Mouse (Mus musculus) forebrain, embryonic 11.5 days (tissue): ENCODE data around the gene Rnf214. TPM values are rescaled to one million over a fixed set of nuclear protein-coding genes. Genes with fewer than 3 reads are reported as not detected.

Experiments used
- ATAC-seq: fragments of 200-750 bp; cut with Nextera tagmentation; replicated peaks from 2 replicates; pipeline ENCODE4 v1.8.0; 2017; ENCODE audit warnings: moderate TSS enrichment; ENCODE audit not compliant: low FRiP score
- DNase-seq: peaks from one replicate; pipeline ENCODE4 v3.0.0-alpha.2; 2017; ENCODE audit warnings: low spot score
- H3K27ac ChIP-seq: fragments of 300-500 bp; sonication (generic); 2 replicates; pipeline ENCODE4 v1.5.1; 2014; ENCODE audit warnings: low read depth, low read length
- H3K27me3 ChIP-seq: fragments of 300-500 bp; sonication (generic); 2 replicates; pipeline ENCODE4 v1.6.1; 2014; ENCODE audit warnings: mild to moderate bottlenecking, low read length, mixed read lengths; ENCODE audit not compliant: control insufficient read depth, insufficient read depth
- H3K36me3 ChIP-seq: fragments of 300-500 bp; sonication (generic); 2 replicates; pipeline ENCODE4 v1.6.1; 2014; ENCODE audit warnings: mild to moderate bottlenecking, low read length, moderate library complexity, mixed read lengths; ENCODE audit not compliant: control insufficient read depth, insufficient read depth
- H3K4me1 ChIP-seq: fragments of 300-500 bp; sonication (generic); replicated peaks from 2 replicates; pipeline ENCODE4 v1.6.1; 2014; ENCODE audit warnings: low read length, mixed read lengths; ENCODE audit not compliant: control insufficient read depth, insufficient read depth
- H3K4me2 ChIP-seq: fragments of 300-500 bp; sonication (generic); 2 replicates; pipeline ENCODE4 v1.6.1; 2014; ENCODE audit warnings: low read depth, mild to moderate bottlenecking, low read length, moderate library complexity, mixed read lengths; ENCODE audit not compliant: severe bottlenecking
- H3K4me3 ChIP-seq: fragments of 300-500 bp; sonication (generic); 2 replicates; pipeline ENCODE4 v1.5.1; 2014; ENCODE audit warnings: low read depth, low read length
- H3K9ac ChIP-seq: fragments of 300-500 bp; sonication (generic); 2 replicates; pipeline ENCODE4 v1.6.1; 2014; ENCODE audit warnings: low read length
- H3K9me3 ChIP-seq: fragments of 300-500 bp; sonication (generic); 2 replicates; pipeline ENCODE4 v1.6.1; 2016; ENCODE audit warnings: low read length, mixed read lengths; ENCODE audit not compliant: control insufficient read depth
- WGBS: fragments of 180-500 bp; shearing (Covaris S2); extraction: QIAGEN DNeasy Blood & Tissue Kit; methylation state at CpG from one replicate; pipeline ENCODE4 v1.1.7; 2014; 5-methylcytosine and 5-hydroxymethylcytosine counted together
- microRNA-seq: library from miRNA; unstranded; fragments of <30 nt; microRNA quantifications from one replicate; pipeline ENCODE4, GENCODE M21; 2016; ENCODE audit not compliant: insufficient number of aligned reads
- polyA plus RNA-seq: library from polyadenylated mRNA; unstranded; fragments of >200 nt; fragmentation: Nextera tagmentation; extraction: Ambion mirVana; gene quantifications from 2 replicates; pipeline ENCODE4 v1.2.1, GENCODE M21; 2014

Gene Rnf214
- polyA plus RNA-seq, 1 experiment from 2014 or later: 90.6 TPM

GRCm38 (mm10) chr9:45827663-45828290 is 78.9 kb downstream of the Rnf214 start:
- Histone ChIP-seq H3K4me2 (peak overlapping the region; percentile 81), H3K27ac (peak overlapping the region; percentile 12; the same call in 1 of the 2 replicates), H3K9ac (peak overlapping the region; percentile 76), H3K4me1 (peaks cover 5% of the 10 kb centered on the region), H3K4me3 (peak overlapping the region; percentile 78), H3K27me3 (no peaks in the 10 kb centered on the region), H3K9me3 (no peaks in the 10 kb centered on the region), H3K36me3 (no peaks in the 10 kb centered on the region)
- no peak for DNase-seq
- ATAC-seq: peak; percentile 43
- WGBS: 6% methylated on average over 20 of the region's 23 CpGs

- DNase-seq (no peak), ATAC-seq (no peak)
- WGBS: 87% methylated on average over 9 of the region's 9 CpGs
- Histone ChIP-seq H3K27me3 (no peaks in the 10 kb centered on the region), H3K36me3 (no peaks in the 10 kb centered on the region; the same call in 1 of the 2 replicates), H3K27ac (no peak overlapping the region), H3K9me3 (no peaks in the 10 kb centered on the region), H3K4me1 (no peaks in the 10 kb centered on the region), H3K4me2 (no peak overlapping the region), H3K4me3 (no peak overlapping the region), H3K9ac (no peak overlapping the region)
Measured at GRCm38 (mm10) chr9:45818406-45819011, 88.2 kb downstream of the Rnf214 start.

GRCm38 (mm10) chr9:45815525-45815924 is 91.2 kb downstream of the Rnf214 start:
- Histone ChIP-seq H3K27ac (no peak overlapping the region), H3K4me1 (no peaks in the 10 kb centered on the region), H3K36me3 (no peaks in the 10 kb centered on the region; the same call in 1 of the 2 replicates), H3K9me3 (no peaks in the 10 kb centered on the region), H3K27me3 (no peaks in the 10 kb centered on the region), H3K4me3 (no peak overlapping the region), H3K4me2 (no peak overlapping the region), H3K9ac (no peak overlapping the region)
- ATAC-seq (no peak), DNase-seq (peak; percentile 42)
- 88% methylated on average over 10 of the region's 10 CpGs for WGBS

- no peak for ATAC-seq
- H3K27ac ChIP-seq: no peak overlapping the region
- H3K27me3 ChIP-seq: no peaks in the 10 kb centered on the region
- H3K36me3 ChIP-seq: no peaks in the 10 kb centered on the region; the same call in 1 of the 2 replicates
- H3K9ac ChIP-seq: no peak overlapping the region
- H3K9me3 ChIP-seq: no peaks in the 10 kb centered on the region
- peak; percentile 33 for DNase-seq
- no peak overlapping the region for H3K4me2 ChIP-seq
- H3K4me3 ChIP-seq: no peak overlapping the region
- no peaks in the 10 kb centered on the region for H3K4me1 ChIP-seq
- 86% methylated on average over 9 of the region's 9 CpGs for WGBS
Measured at GRCm38 (mm10) chr9:45815113-45815512, 91.6 kb downstream of the Rnf214 start.

Small RNA genes lying within 50 kb of the gene (microRNA-seq; reads per million reads assigned to microRNA genes)
- not detected for gene Mir7087

Other genes with a start within 250 kb of the Rnf214 start
- 17.5 and 21.5 TPM in 2 replicates for gene Cep164, start 78.2 kb downstream of the Rnf214 start, polyA plus RNA-seq
- gene Bace1, start 68.3 kb downstream of the Rnf214 start, polyA plus RNA-seq: 29.8 and 30.7 TPM in 2 replicates
- gene Pcsk7, start 414 bp downstream of the Rnf214 start, polyA plus RNA-seq: 17.9 and 18.8 TPM in 2 replicates
- gene Tagln, start 29.1 kb upstream of the Rnf214 start, polyA plus RNA-seq: 22.0 and 26.5 TPM in 2 replicates
- gene Sidt2, start 48.3 kb upstream of the Rnf214 start, polyA plus RNA-seq: 21.2 and 28.5 TPM in 2 replicates
- gene Pafah1b2, start 105.8 kb upstream of the Rnf214 start, polyA plus RNA-seq: 274 and 277 TPM in 2 replicates
- 11.3 TPM in 2 replicates for gene Sik3, start 105.9 kb upstream of the Rnf214 start, polyA plus RNA-seq